17 mouse cellular contexts compared by ENCODE assay signal in the genomic region with DNA sequence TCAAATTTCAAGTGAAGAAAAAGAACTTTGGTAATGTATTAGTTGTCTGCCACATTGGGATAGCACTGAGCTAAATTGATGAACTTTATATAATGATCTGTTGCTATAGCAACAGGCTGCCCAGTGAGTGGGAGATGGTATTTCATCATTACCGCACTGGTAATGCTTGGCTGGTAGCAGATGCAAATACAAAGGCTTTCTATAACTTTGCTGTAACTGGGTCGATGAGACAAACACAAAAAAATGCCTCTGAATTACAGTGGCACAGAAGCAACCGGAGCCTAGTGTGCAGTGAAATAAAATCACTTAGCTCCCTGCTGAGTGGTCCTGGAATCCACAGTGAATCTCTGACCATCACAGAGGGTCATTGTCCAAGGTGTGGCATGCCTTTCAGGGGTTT.
DNase-seq lines count a peak whose midpoint lies in the region; ATAC-seq and TF ChIP-seq lines count a peak whose summit lies in the region.
"Had no signal": no experiment of that assay in that cellular context is flagged by ENCODE, and none has a peak within 500 bp of the region (broad histone marks: within the 10 kb centered on the region; RNA-seq: fewer than 3 reads in every experiment).

No protein-coding gene starts in this region.

- no peak for TF ChIP-seq POLR2A in cerebellum, adult 2 months (IDR thresholded peaks at IDR 0.05; ENCODE audit: borderline replicate concordance, insufficient read depth, low read length)

- 5% methylated on average over 3 of the region's 3 CpGs for WGBS in forebrain, embryonic 13.5 days
- 23% methylated on average over 3 of the region's 3 CpGs for WGBS in hindbrain, embryonic 15.5 days
- 21% methylated on average over 3 of the region's 3 CpGs for WGBS in midbrain, postnatal 0 days
- WGBS in cerebellum, adult 2 months: 31% methylated on average over 3 of the region's 3 CpGs

- peak in 1 of 2 experiments; percentile 46 for DNase-seq in layer of hippocampus, adult 2 months (ENCODE audit: low spot score in 2 of 2)
- no peak for DNase-seq in layer of hippocampus, adult 11-12 months (ENCODE audit: low spot score)
- DNase-seq in midbrain, postnatal 0 days (ENCODE audit: low spot score): peak; percentile 42
- DNase-seq in urinary bladder, postnatal 36 days (ENCODE audit: low spot score in 2 of 2): no peak
- DNase-seq in cerebellum, adult 2 months: no peak
- DNase-seq: adrenal gland, postnatal 36 days; cerebellum, postnatal 14 days; heart, postnatal 10 days; kidney, adult 9 months; kidney, postnatal 4 days; lung, embryonic 14.5 days; thymus, adult 2 months had no signal

- H3K27ac ChIP-seq in layer of hippocampus, adult 2 months: peak overlapping the region; percentile 79
- peak overlapping the region; percentile 54; the same call in 1 of the 2 replicates for H3K27ac ChIP-seq in forebrain, embryonic 13.5 days
- no peak overlapping the region for H3K27ac ChIP-seq in hindbrain, embryonic 15.5 days (replicated peaks)
- H3K27ac ChIP-seq in midbrain, postnatal 0 days (ENCODE audit: low read depth, low read length): no peak overlapping the region
- H3K27ac ChIP-seq in cerebellum, adult 2 months (ENCODE audit: insufficient read depth, low read length): no peak overlapping the region
- H3K27ac ChIP-seq: heart, embryonic 10.5 days; left cerebral cortex, adult 2 months; liver, embryonic 12.5 days had no signal

- H3K4me2 ChIP-seq in forebrain, embryonic 13.5 days: no peak overlapping the region
- no peak overlapping the region for H3K4me2 ChIP-seq in hindbrain, embryonic 15.5 days
- H3K4me2 ChIP-seq in midbrain, postnatal 0 days (ENCODE audit: low read depth, low read length, poor library complexity, severe bottlenecking): no peak overlapping the region
- H3K4me2 ChIP-seq: liver, embryonic 12.5 days; lung, embryonic 14.5 days had no signal

- H3K36me3 ChIP-seq in forebrain, embryonic 13.5 days (ENCODE audit: poor library complexity, severe bottlenecking): no peaks in the 10 kb centered on the region
- no peaks in the 10 kb centered on the region for H3K36me3 ChIP-seq in hindbrain, embryonic 15.5 days
- no peaks in the 10 kb centered on the region for H3K36me3 ChIP-seq in midbrain, postnatal 0 days (ENCODE audit: insufficient read depth, low read length)
- H3K36me3 ChIP-seq: heart, embryonic 10.5 days; liver, embryonic 12.5 days had no signal

- no peak for TF ChIP-seq CTCF in layer of hippocampus, adult 2 months (conservative IDR thresholded peaks at IDR 0.05)
- no peak for TF ChIP-seq CTCF in midbrain, postnatal 0 days (IDR thresholded peaks at IDR 0.05)
- TF ChIP-seq CTCF in cerebellum, adult 2 months (IDR thresholded peaks at IDR 0.05; ENCODE audit: borderline replicate concordance, insufficient read depth, low read depth, low read length): no peak

- no peak overlapping the region for H3K9ac ChIP-seq in forebrain, embryonic 13.5 days
- H3K9ac ChIP-seq in hindbrain, embryonic 15.5 days: no peak overlapping the region
- no peak overlapping the region for H3K9ac ChIP-seq in midbrain, postnatal 0 days (replicated peaks; ENCODE audit: low read length, poor library complexity, severe bottlenecking)
- H3K9ac ChIP-seq: liver, embryonic 12.5 days; lung, embryonic 14.5 days had no signal

- H3K4me3 ChIP-seq in layer of hippocampus, adult 2 months: no peak overlapping the region
- H3K4me3 ChIP-seq in forebrain, embryonic 13.5 days: no peak overlapping the region
- no peak overlapping the region for H3K4me3 ChIP-seq in hindbrain, embryonic 15.5 days
- no peak overlapping the region for H3K4me3 ChIP-seq in midbrain, postnatal 0 days (ENCODE audit: low read depth, low read length)
- no peak overlapping the region for H3K4me3 ChIP-seq in cerebellum, adult 2 months (replicated peaks; ENCODE audit: insufficient read depth, low read depth, low read length)
- H3K4me3 ChIP-seq: heart, embryonic 10.5 days; left cerebral cortex, adult 2 months; liver, embryonic 12.5 days had no signal

- H3K9me3 ChIP-seq in forebrain, embryonic 13.5 days (replicated peaks): no peaks in the 10 kb centered on the region
- H3K9me3 ChIP-seq in hindbrain, embryonic 15.5 days: no peaks in the 10 kb centered on the region
- H3K9me3 ChIP-seq in midbrain, postnatal 0 days (ENCODE audit: low read length): no peaks in the 10 kb centered on the region
- H3K9me3 ChIP-seq: heart, embryonic 10.5 days; liver, embryonic 12.5 days had no signal

- peaks cover 19% of the 10 kb centered on the region for H3K4me1 ChIP-seq in forebrain, embryonic 13.5 days
- H3K4me1 ChIP-seq in hindbrain, embryonic 15.5 days (replicated peaks): peaks cover 16% of the 10 kb centered on the region
- H3K4me1 ChIP-seq in midbrain, postnatal 0 days (ENCODE audit: insufficient read depth, low read length): no peaks in the 10 kb centered on the region; the same call in 1 of the 2 replicates
- no peaks in the 10 kb centered on the region for H3K4me1 ChIP-seq in cerebellum, adult 2 months (ENCODE audit: control insufficient read depth, insufficient read depth, low read length)
- H3K4me1 ChIP-seq: heart, embryonic 10.5 days; liver, embryonic 12.5 days had no signal

- H3K27me3 ChIP-seq in forebrain, embryonic 13.5 days: no peaks in the 10 kb centered on the region
- no peaks in the 10 kb centered on the region for H3K27me3 ChIP-seq in hindbrain, embryonic 15.5 days
- H3K27me3 ChIP-seq in midbrain, postnatal 0 days (ENCODE audit: insufficient read depth, low read length): no peaks in the 10 kb centered on the region
- H3K27me3 ChIP-seq in cerebellum, adult 2 months (ENCODE audit: control insufficient read depth, insufficient read depth, low read length): no peaks in the 10 kb centered on the region
- H3K27me3 ChIP-seq: liver, embryonic 12.5 days had no signal

- peak; percentile 80; the same call in 1 of the 2 replicates for ATAC-seq in forebrain, embryonic 13.5 days
- ATAC-seq in hindbrain, embryonic 15.5 days (ENCODE audit: low FRiP score, low read depth): peak; percentile 84
- no peak for ATAC-seq in midbrain, postnatal 0 days (ENCODE audit: low FRiP score)
- ATAC-seq: liver, embryonic 12.5 days had no signal

Comparison
In these comparisons a context has a peak if more than half of its experiments do, and no peak if none do; other contexts are left out.
1. H3K27ac ChIP-seq: peak in layer of hippocampus, adult 2 months (single experiment) and forebrain, embryonic 13.5 days (single experiment); none in hindbrain, embryonic 15.5 days (single experiment), midbrain, postnatal 0 days (single experiment) and cerebellum, adult 2 months (single experiment).